Mouse (Mus musculus) adrenal gland, postnatal 14 days (tissue): Measurements from ENCODE around the gene Pcbp2. TPM values are rescaled to one million over a fixed set of nuclear protein-coding genes. Genes with fewer than 3 reads are reported as not detected.
A peak's percentile ranks its signal among the peaks of the same experiment; 100 is the strongest.

Experiments
- DNase-seq: peaks from one replicate; pipeline ENCODE4 v3.0.0; 2021; ENCODE audit warnings: mixed read lengths
- total RNA-seq: library from RNA; stranded (reverse); gene quantifications from 2 replicates; pipeline ENCODE4 v1.2.3, GENCODE M21; 2021

Pcbp2 gene
- total RNA-seq, 1 experiment from 2014 or later = 726 TPM

DNA sequence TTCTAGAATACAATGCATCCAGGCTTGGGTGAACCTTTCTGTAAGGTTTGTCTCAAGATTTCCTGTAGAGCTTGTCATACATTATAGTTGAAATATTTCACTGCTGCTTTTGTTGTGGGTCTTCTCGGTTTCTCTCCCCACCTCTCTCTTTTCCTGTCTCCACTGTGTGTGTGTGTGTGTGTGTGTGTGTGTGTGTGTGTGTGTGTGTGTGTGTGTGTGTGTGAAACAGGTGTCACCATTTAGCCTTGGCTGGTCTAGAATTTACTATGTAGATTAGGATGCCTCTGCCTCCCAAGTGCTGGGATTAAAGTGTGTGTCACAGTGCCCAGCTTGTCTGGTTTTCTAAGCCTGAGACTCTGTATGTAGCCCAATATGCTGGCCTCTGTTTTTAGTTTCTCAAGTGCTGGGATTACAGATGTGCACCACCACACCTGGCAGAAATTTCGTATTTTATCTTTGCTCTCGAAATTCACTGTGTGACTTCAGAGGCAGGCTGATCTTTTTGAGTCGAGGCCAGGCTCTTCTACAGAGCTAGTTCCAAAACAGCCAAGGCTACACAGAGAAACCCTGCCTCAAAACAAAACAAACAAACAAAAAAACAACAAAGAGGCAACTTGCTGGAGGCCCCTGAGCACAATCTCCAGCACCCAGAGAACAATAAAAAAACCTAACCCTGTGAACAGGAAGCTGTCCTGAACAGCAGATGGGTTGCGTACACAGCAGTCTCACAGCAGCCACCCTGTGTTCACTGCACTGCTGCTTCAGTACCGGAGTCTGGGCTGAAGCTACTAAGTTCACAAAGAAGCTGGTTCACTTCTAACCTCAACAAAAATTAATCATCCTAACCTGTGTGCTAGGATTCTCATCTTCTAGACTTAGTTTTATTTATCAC lies 56.0 kb downstream of the Pcbp2 start:
- no peak for DNase-seq

GRCm38 (mm10) chr15:102527936-102528335 lies 57.6 kb downstream of the Pcbp2 start:
- DNase-seq = no peak

DNA sequence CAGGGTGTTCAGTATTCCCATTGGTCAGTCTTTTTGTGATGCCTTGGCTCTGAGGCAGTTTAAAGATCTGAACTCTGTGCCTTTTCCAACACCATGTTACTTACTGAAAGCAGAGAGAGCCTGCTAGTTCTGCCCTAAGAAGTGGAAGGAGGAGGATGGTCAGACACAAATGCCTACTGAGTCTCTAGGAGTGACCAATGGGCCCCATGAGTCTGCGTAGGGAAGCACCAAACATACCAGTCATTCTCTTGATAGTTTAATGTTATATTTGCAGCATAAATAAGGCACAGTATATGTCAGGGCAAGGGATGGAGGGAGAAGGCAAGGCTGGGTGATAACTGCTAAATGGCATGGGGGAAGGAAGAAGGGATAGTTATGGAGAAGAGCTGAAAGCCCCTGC lies 58.1 kb downstream of the Pcbp2 start:
- no peak for DNase-seq

DNA sequence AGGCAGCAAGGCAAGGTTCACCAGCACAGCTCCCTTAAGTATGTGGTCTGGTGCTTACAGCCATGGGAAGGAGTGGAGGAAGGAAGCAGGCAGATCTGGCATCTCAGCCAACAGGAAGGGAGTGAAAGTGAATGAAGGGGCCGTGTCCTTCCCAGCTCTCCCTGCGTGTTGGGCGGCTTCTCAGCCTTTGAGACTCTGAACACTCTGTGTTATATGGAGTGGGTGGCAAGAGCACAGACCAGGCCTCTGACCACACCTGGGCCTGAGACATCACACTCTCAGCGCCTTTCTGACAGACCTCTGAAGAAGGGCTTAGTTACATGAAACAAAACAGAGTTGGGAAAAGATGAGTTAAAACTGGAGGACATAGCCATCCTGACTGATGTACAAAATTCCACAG lies 60.2 kb downstream of the Pcbp2 start:
- no peak for DNase-seq

DNA sequence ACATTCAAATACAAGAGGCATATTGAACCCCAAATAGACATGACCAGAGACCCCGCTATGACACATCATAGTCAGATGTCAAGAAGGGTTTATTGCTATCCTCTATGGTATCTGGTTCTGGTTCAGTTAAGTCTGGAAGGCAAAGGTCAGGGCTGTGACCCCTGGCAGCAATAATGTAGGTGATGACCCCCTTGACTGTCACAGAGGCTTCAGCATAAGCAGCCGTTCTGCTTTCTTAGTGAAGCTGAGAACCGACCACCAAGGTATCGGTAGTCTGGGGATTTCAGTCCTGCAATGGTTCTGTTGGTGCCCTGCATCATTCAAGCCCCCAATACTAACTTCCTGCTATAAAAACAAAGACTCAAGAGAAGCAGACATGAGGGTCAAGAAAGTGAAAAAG lies 61.2 kb downstream of the Pcbp2 start:
- DNase-seq = no peak

GRCm38 (mm10) chr15:102532106-102532900 lies 62.0 kb downstream of the Pcbp2 start:
- DNase-seq = no peak

DNA sequence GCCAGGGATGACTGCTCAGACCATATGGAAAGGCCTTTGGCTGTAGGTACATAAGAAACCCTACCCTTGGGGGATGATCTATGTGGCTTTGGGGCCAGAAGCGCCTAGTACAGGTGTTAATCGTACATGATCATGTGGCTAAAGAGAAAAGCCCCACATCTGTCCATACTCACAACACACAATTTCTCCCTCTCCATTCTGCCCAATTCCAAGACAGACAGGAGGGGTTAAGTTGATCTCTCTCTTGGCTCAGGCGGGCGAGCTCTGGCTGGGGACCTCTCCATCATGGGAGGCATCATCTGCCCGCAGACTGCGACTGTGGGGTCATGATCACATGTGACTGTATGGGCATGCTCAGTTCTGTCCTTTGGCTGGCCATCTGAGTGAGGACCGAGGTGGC lies 63.6 kb downstream of the Pcbp2 start:
- DNase-seq = no peak

GRCm38 (mm10) chr15:102544801-102545200 lies 74.5 kb downstream of the Pcbp2 start:
- no peak for DNase-seq

GRCm38 (mm10) chr15:102546246-102546645 lies 75.9 kb downstream of the Pcbp2 start:
- no peak for DNase-seq

- peak; percentile 68 for DNase-seq
Measured at GRCm38 (mm10) chr15:102546677-102547427, 76.5 kb downstream of the Pcbp2 start.

GRCm38 (mm10) chr15:102547478-102547877 lies 77.1 kb downstream of the Pcbp2 start:
- DNase-seq = peak; percentile 14

Other genes with a start within 250 kb of the Pcbp2 start
- gene Itgb7, start 238.6 kb upstream of the Pcbp2 start, total RNA-seq = 3.0 and 18.4 TPM in 2 replicates
- 25.5 and 27.8 TPM in 2 replicates for gene Rarg, start 213.0 kb upstream of the Pcbp2 start, total RNA-seq
- gene Gm9918, start 200.0 kb upstream of the Pcbp2 start, total RNA-seq = not detected in 2 replicates
- 29.9 and 34.3 TPM in 2 replicates for gene Mfsd5, start 191.1 kb upstream of the Pcbp2 start, total RNA-seq
- gene Espl1, start 174.3 kb upstream of the Pcbp2 start, total RNA-seq = 6.6 and 10.7 TPM in 2 replicates
- 330 and 361 TPM in 2 replicates for gene Pfdn5, start 144.4 kb upstream of the Pcbp2 start, total RNA-seq
- gene Myg1, start 138.8 kb upstream of the Pcbp2 start, total RNA-seq = 52.7 and 59.2 TPM in 2 replicates
- gene Aaas, start 119.8 kb upstream of the Pcbp2 start, total RNA-seq = 22.5 and 23.2 TPM in 2 replicates
- gene Sp7, start 103.4 kb upstream of the Pcbp2 start, total RNA-seq = not detected in 2 replicates
- 72.6 and 73.7 TPM in 2 replicates for gene Sp1, start 64.4 kb upstream of the Pcbp2 start, total RNA-seq
- gene Amhr2, start 25.2 kb upstream of the Pcbp2 start, total RNA-seq = 1.5 and 1.6 TPM in 2 replicates
- gene Prr13, start 11.5 kb upstream of the Pcbp2 start, total RNA-seq = 75.6 and 89.5 TPM in 2 replicates
- not detected in 2 replicates for gene Gm10337, start 33.2 kb downstream of the Pcbp2 start, total RNA-seq
- 8.2 and 9.4 TPM in 2 replicates for gene Map3k12, start 46.5 kb downstream of the Pcbp2 start, total RNA-seq
- gene Tarbp2, start 47.7 kb downstream of the Pcbp2 start, total RNA-seq = 34.2 and 35.0 TPM in 2 replicates
- gene Npff, start 54.4 kb downstream of the Pcbp2 start, total RNA-seq = 4.1 and 4.8 TPM in 2 replicates
- 2.8 TPM in 1 of 2 replicates, not detected in the other for gene Gm28047, start 154.5 kb downstream of the Pcbp2 start, total RNA-seq
- gene Atf7, start 154.9 kb downstream of the Pcbp2 start, total RNA-seq = 76.1 and 86.7 TPM in 2 replicates
- gene Atp5g2, start 201.8 kb downstream of the Pcbp2 start, total RNA-seq = 35.4 and 47.3 TPM in 2 replicates